Mouse (Mus musculus) embryo, embryonic 10.5 days (tissue): Measurements from ENCODE around the gene Pdilt.

ENCODE experiments used
- DNase-seq: peaks from one replicate; pipeline ENCODE4 v3.0.0-alpha.2; 2015; ENCODE audit warnings: low spot score

Pdilt gene

DNA sequence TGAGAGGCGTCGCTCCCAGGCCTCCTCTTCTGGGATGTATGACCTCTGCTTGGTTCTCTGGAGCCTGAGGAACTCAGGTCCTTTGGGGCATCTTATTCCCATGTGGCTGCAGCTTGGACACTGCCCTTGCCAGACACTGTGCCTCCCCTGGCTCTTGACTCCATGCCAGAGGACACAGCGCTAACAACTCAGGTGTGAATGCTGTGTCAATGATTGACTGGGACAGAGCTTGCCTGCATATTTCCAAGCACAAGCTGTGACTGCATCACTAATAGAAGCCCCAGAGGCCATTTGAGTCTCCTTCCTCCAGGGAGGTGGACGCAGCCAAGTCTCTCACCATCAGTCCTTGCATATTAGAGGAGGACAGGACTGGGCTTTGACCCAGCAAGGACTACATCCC lies 12.1 kb downstream of the Pdilt start:
- no peak for DNase-seq

DNA sequence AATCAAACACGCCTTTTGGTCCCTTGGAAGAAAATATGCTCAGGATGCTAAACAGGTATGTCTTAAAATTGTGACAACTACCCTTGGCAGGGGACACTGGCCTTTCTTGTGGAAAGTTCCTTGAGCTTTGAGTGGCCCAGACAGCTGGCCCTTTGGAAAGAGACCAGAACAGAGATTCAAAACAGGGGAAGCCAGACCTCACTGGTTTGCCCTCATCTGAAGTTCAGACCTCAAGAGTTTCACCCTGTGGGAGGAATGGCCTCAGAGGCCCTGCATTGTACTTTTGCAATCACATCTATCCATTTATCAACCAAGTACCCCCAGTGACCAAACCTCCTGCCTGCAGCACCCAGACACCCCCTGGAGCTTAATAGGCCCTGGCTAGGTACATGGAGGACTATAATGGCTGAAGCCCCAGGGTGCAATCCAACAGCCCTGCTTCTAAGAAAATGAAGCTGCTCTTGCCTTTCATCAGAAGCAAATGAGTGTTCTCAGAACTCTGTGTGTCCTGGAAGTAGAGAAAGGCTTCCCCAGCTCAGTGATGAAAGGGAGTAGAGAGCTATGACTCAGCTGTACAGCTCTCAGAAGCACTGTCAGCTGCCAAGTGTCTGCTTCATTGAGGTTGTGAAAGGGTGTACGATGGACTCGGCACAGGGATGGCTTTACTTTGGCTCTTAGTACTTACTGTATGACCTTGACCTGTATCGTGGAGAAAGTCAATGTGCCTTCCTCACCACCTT lies 33.1 kb downstream of the Pdilt start:
- no peak for DNase-seq

DNA sequence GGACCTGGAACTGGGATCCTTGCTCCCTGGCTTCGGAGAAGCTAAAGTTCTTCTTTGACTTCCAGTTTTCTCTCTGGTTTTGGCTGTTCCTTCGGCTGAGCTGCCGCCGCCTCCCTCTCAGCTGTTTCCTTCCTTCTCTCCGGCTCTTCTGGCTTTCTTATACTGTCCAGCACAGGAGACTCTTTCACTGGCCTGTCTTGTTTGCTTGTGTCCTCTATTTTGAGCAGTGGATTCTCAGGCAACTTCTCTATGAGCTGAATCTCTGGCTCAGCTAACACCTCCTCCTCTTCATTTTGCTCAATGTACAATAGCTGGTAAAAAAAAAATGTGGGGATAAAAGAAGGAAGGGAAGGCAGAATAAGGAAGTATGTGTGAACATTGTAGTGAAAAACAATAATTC lies 36.6 kb downstream of the Pdilt start:
- no peak for DNase-seq

GRCm38 (mm10) chr7:119484154-119484553 lies 39.1 kb downstream of the Pdilt start:
- no peak for DNase-seq

DNA sequence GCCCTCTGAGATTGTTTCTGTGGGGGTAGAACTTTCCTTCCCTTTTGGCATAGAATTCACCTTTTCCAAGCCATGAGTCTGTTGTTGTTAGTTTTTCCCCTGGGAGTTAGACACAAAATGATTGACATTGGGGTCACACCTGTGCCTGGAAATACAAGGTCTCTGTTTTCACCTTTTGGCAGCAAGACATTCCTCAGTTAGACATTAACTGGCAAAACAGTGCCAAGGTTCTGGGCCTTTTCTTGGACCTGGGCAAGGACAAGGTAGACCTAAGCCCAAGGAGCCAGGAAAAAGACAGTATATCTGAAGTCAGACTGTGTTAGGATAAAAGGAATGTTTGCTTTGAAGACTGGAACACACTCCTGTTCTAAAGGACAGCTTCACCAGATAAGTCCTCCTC lies 44.0 kb downstream of the Pdilt start, which contains the start of gene Umod:
Gene Umod, minus strand, starts transcription at position 27 of the 400 bp plus-strand sequence.
- DNase-seq, result no peak

GRCm38 (mm10) chr7:119476500-119477389 lies 46.5 kb downstream of the Pdilt start:
- no peak for DNase-seq

DNA sequence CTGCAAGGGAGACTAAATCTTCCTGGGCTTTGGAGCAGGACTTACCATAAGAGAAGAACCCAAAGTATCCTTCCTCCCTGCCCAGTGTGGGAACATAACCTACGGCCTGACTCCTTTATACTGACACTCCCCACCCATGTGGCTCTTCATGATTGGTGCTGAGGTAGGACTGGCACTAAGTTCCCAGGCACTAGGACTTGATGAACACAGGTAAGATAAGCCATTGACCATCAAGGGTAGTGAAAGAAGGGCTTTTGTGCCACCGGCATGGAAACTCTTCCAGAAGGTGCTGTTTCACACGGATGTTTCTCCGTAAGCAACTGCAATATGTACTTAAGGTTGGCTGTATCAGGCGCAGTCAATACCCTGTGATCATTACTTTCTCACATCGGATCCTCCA lies 64.1 kb downstream of the Pdilt start, which contains the start of gene Gp2:
Gene Gp2, minus strand, starts transcription at position 101 of the 400 bp plus-strand sequence.
- no peak for DNase-seq

DNA sequence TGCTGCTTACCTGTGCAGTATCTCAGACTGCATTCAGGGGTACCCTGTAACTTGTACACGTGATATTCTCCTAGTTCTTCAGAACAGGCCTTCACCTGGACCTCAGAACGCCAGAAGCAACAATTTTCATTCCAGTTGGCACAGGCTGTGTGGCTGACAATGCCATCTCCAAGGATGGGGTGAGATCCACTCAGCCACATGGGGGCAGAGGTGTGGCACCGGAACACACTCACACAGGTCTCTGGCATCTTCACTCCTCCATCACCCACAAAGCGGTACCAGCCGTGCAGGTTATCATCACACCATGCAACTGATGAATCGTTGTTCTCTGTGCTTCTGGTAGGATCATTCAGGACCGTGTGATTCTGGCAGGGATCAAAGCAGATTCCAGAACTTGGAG lies 69.1 kb downstream of the Pdilt start:
- no peak for DNase-seq

DNA sequence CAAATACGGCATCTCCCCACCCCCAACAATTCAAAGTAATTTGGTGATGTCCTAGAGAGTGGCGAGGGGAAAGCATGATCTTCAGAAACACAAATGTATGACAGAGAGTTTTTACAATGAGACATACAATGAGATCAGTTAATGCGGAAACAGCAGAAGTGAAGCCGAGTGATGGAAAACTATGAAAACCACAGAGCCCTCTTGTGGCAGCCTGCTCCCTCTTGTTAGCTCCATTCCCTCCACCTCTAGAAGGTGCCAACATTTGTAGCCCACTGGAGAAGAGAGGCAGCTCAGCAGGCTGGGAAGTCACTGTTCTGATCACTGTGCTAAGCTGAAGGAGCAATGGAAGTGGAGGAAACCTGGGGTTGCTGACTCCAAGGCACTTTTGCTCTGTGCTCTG lies 79.4 kb downstream of the Pdilt start:
- DNase-seq, result peak; percentile 8

- no peak for DNase-seq
Observed at GRCm38 (mm10) chr7:119441938-119442337, 81.4 kb downstream of the Pdilt start.
